Mouse (Mus musculus): Measurements from ENCODE around the gene Cyp17a1. TPM values are rescaled to one million over a fixed set of nuclear protein-coding genes. Genes with fewer than 3 reads are reported as not detected.

Cyp17a1 gene
- not detected in 2 replicates for polyA plus RNA-seq (2012; ENCODE audit: insufficient read depth, insufficient read length, low replicate concordance, missing spikeins)

DNA sequence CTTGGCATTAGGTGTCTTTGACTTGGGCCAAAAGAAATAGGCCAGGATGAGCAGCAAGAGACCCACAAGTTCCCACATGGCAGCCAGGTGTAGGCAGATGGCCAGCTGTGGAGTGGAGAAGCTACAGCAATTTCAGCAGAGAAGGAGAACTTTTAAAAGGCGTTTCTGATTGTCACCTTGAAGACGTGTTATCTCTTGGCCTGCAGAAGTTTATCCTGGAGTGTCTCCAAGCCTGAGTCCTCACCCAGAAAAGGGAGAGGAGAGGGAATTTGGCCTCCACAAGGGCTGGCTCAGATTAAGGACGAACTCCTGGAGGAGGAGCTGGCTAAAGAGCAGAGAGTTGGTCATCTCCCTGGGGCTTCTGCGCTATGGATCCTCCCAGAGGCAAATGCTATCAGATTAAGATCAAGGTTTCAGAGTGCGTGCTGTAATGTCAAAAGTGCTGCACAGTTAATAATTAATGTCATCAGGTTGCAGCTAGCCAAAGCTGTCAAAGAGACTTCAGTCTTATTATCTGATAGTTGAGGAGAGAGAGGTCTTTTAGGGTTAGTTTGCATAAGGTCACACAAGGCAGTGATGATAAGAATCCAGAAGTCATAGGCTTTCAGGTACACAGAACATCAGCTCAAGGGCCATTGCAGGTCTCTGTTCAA is at the start of gene Cyp17a1:
Gene Cyp17a1, minus strand, starts transcription at position 407 of the 653 bp plus-strand sequence.
- 74% methylated on average over 5 of the region's 5 CpGs for WGBS
- H3K27ac ChIP-seq (ENCODE audit: insufficient read depth, low read depth, low read length), result no peak within 1 kb of the TSS
- TF ChIP-seq POLR2A (IDR thresholded peaks at IDR 0.05; ENCODE audit: insufficient read depth, low read depth, low read length) (no peak), CTCF (IDR thresholded peaks at IDR 0.05; ENCODE audit: insufficient read depth, low read depth, low read length) (no peak)
- H3K4me3 ChIP-seq (ENCODE audit: insufficient read depth, low read depth, low read length), result no peak within 1 kb of the TSS
- H3K4me1 ChIP-seq (ENCODE audit: control insufficient read depth, insufficient read depth, low read length), result no peaks in the 10 kb centered on the region

DNA sequence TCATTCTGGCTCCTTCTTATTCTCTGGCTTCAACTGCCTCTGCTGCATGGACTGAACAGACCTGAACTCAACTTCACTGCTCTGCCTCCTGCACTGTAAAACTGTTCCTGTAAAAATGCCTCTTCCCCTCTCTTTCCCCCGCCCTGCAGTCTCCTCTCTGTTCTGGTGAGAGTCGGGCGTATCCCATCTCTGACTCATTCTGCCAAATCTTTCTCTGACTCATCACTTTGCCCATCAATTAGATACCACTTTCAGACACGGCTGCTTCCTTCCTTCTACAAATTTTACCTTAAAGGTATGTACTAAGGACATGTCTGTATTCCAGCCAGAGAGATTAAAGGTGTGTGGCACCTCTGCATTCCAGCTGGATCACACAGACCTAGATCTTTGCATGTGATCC is 45.2 kb upstream of the Cyp17a1 start:
- Histone ChIP-seq H3K27ac (ENCODE audit: insufficient read depth, low read depth, low read length) (no peak overlapping the region), H3K4me1 (ENCODE audit: control insufficient read depth, insufficient read depth, low read length) (no peaks in the 10 kb centered on the region), H3K4me3 (ENCODE audit: insufficient read depth, low read depth, low read length) (no peak overlapping the region)
- 38% methylated on average over 4 of the region's 4 CpGs for WGBS
- no peak for TF ChIP-seq CTCF (IDR thresholded peaks at IDR 0.05; ENCODE audit: insufficient read depth, low read depth, low read length)

DNA sequence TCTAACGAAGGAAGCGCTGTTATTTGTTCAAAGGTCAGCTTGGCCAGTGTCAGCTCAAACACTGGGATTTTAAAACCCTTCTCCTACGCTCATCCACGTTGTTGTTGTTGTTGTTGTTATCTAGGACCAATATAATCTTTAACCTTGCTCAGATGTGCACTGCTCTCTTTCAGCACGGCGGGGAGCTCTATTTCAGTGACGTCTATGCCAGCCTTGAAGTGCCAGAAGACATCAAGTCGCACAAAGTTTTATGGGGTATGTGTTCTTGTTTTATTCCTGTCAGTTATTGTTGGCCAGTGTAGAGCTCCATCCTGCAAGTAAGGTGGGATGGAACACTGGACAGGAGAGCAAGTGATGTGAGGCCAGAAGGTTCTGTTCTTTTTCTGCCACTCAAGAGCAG is 42.0 kb upstream of the Cyp17a1 start:
- TF ChIP-seq POLR2A (IDR thresholded peaks at IDR 0.05; ENCODE audit: insufficient read depth, low read depth, low read length), result no peak
- WGBS, result 91% methylated on average over 8 of the region's 8 CpGs
- H3K4me1 ChIP-seq (ENCODE audit: control insufficient read depth, insufficient read depth, low read length), result no peaks in the 10 kb centered on the region
- H3K27ac ChIP-seq (ENCODE audit: insufficient read depth, low read depth, low read length), result no peak overlapping the region
- H3K4me3 ChIP-seq (ENCODE audit: insufficient read depth, low read depth, low read length), result no peak overlapping the region

DNA sequence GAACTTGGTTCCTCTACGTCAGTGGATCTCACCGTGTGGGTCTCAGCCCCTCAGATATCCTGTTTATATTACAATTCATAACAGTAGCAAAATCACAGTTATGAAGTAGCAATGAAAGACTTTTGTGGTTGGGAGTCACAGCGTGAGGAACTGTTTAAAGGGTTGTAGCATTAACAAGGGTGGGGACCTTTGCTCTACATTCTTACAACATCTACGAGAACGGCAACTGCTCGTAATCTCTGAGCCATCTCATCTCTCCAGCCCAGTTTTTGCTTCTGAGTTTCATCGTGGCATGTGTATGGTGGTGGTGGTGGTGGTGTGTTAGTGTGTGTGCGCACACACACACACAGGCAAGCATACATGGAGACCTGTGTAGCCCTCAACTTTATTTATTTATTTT is 41.3 kb upstream of the Cyp17a1 start:
- H3K4me1 ChIP-seq (ENCODE audit: control insufficient read depth, insufficient read depth, low read length), result no peaks in the 10 kb centered on the region
- TF ChIP-seq POLR2A (IDR thresholded peaks at IDR 0.05; ENCODE audit: insufficient read depth, low read depth, low read length), result no peak
- H3K27ac ChIP-seq (ENCODE audit: insufficient read depth, low read depth, low read length), result no peak overlapping the region
- H3K4me3 ChIP-seq (ENCODE audit: insufficient read depth, low read depth, low read length), result no peak overlapping the region
- 96% methylated on average over 8 of the region's 8 CpGs for WGBS

DNA sequence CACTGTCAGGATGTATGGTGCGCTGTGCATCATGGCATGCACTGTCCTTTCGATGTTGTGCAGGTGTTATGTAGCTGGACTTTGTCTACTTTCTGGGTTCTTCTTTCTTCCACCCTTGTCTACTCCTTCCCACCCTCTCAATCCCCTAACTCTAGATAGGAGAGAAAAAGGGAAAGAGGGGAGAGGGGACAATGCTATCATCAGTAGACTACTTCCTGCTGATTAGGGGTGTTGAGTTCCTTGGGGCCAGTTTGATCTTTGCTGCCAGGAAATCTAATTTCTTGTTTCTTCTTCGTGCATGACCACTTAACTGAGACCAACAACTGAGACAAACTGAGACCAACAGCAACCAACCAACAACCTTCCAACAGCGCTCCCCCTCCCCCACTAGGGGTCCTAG is 37.6 kb upstream of the Cyp17a1 start:
- 94% methylated on average over 4 of the region's 4 CpGs for WGBS
- Histone ChIP-seq H3K27ac (ENCODE audit: insufficient read depth, low read depth, low read length) (no peak overlapping the region), H3K4me1 (ENCODE audit: control insufficient read depth, insufficient read depth, low read length) (peaks cover 11% of the 10 kb centered on the region), H3K4me3 (ENCODE audit: insufficient read depth, low read depth, low read length) (no peak overlapping the region)
- TF ChIP-seq CTCF (IDR thresholded peaks at IDR 0.05; ENCODE audit: insufficient read depth, low read depth, low read length) (no peak), POLR2A (IDR thresholded peaks at IDR 0.05; ENCODE audit: insufficient read depth, low read depth, low read length) (no peak)

DNA sequence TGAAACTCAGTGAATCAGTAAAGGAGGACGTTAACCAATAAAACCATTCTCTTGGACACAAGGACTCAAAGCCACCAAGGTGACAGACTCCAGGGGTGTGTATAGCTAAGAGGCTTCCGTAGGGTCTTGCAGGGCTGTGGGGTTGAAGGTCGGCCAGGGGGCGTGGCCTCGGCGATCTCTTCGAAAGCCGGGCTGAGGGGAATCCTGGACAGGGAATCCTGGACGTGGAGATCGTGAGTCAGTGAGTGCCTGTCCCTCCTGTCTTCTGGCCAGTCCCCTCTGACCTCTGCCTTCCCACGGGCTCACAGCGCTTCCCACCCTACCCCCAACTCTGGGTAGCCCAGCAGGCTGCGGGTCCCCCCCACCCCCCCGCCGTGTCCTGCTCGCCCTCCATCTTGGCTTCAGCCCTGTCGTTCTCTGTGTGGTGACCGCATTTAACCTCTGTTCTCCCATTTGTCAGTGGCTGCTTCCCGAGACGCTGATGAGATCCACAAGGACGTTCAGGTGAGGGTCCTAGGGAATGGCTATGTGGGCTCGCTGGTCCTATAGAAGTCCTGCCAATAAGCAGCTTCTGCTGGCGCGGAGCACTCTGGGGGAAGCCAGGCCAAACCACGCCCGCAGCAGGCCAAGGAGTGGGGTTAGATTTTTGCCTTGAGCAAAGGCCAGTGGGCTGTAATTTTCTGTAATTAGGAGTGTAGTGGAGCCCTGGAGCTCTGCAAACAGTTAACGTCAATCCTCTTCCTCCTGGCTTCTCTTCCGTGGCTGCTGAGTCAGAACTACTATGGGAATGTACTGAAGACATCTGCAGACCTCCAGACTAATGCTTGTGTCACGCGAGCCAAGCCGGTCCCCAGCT is 34.6 kb upstream of the Cyp17a1 start, which contains the start of gene As3mt:
Gene As3mt, plus strand, starts transcription at position 163 of the 856 bp plus-strand sequence.
- no peak for TF ChIP-seq CTCF (IDR thresholded peaks at IDR 0.05; ENCODE audit: insufficient read depth, low read depth, low read length)
- H3K4me1 ChIP-seq (ENCODE audit: control insufficient read depth, insufficient read depth, low read length), result peaks cover 11% of the 10 kb centered on the region
- no peak within 1 kb of the TSS for H3K27ac ChIP-seq (ENCODE audit: insufficient read depth, low read depth, low read length)
- 6% methylated on average over 31 of the region's 31 CpGs for WGBS
- H3K4me3 ChIP-seq (ENCODE audit: insufficient read depth, low read depth, low read length), result peak within 1 kb of the TSS; percentile 46

DNA sequence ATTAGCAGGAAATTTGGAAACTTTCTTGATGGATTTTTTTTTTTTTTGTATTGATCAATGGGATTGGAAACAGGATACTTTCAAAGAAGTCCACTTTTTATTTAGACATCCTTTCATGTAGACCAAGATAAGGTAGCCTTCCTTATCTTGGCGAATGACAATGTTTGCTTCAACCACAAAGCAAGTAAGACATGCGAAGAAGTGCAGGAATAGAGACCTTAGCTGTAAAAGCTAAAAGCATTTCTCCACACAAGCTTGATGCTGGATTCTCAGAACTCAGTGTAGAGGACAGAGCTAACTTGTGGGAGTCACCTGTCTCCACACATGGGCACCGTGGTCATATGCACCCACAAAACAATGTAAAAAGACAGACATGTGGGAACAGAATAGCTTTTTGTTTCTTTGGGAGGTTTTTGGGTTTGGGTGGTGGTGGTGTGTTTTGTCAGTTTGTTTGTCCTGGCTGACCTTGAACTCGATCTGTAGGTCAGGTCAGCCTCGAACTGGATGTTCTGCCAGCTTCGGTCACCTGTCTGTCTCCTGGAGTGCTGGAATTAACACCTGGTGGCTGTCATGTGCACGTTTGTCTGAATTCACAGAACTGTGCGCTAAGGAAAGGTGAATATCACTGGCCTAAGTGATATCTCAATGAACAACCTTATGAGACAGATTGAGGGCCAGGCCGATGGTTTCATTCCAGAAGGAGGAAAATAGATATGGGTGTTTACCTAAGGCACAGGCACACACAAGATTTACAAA is 33.7 kb upstream of the Cyp17a1 start:
- Histone ChIP-seq H3K4me1 (ENCODE audit: control insufficient read depth, insufficient read depth, low read length) (peaks cover 11% of the 10 kb centered on the region), H3K27ac (ENCODE audit: insufficient read depth, low read depth, low read length) (no peak overlapping the region), H3K4me3 (ENCODE audit: insufficient read depth, low read depth, low read length) (no peak overlapping the region)
- 80% methylated on average over 9 of the region's 9 CpGs for WGBS
- no peak for TF ChIP-seq POLR2A (IDR thresholded peaks at IDR 0.05; ENCODE audit: insufficient read depth, low read depth, low read length)
- TF ChIP-seq CTCF (IDR thresholded peaks at IDR 0.05; ENCODE audit: insufficient read depth, low read depth, low read length), result no peak

DNA sequence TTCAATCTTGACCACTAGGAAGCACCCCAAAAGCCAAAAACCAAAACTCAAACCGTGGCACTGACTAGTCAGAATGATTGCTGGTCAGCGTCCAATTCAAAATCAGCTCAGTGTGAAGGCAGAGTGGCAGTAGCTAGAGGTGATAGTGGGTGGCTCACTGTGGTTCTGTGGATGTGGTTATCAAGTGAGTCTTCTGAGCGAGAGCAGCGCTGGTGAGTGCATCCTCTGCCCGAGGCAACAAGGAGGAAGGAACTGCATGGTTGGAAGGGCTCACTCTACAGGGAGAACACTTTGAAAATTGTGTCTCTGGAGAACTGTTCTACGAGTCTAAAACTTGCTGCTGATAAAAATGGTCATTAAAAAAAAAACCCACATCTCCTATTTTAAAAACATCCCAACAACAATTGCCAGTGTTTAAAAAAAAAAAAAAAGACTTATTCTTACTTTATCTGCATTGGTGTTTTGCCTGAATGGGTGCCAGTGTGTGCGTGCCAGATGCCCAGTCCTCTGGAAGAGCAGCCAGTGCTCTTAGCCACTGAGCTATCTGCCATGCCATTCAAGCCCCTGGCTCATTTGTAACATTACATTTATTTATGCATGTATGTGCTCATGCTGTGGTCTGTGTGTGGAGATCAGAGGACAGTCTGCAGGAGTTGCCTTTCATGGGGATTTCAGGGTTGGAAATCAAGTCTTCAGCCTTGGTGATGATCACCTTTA is 33.0 kb upstream of the Cyp17a1 start:
- Histone ChIP-seq H3K27ac (ENCODE audit: insufficient read depth, low read depth, low read length) (no peak overlapping the region), H3K4me3 (ENCODE audit: insufficient read depth, low read depth, low read length) (no peak overlapping the region), H3K4me1 (ENCODE audit: control insufficient read depth, insufficient read depth, low read length) (peaks cover 11% of the 10 kb centered on the region)
- WGBS, result 48% methylated on average over 7 of the region's 7 CpGs
- TF ChIP-seq CTCF (IDR thresholded peaks at IDR 0.05; ENCODE audit: insufficient read depth, low read depth, low read length) (no peak), POLR2A (IDR thresholded peaks at IDR 0.05; ENCODE audit: insufficient read depth, low read depth, low read length) (no peak)

All from olfactory bulb, adult 2 months (tissue).